Mouse (Mus musculus) embryonic fibroblast, embryonic 13.5 days (primary cell): ENCODE measurements around the gene Psmb4.

ENCODE experiments used
- CTCF ChIP-seq: IDR thresholded peaks from 2 replicates; pipeline ENCODE4 v1.5.1; 2011; ENCODE audit warnings: mild to moderate bottlenecking, control low read depth, low read length, moderate library complexity, borderline replicate concordance; ENCODE audit not compliant: insufficient read depth
- POLR2A ChIP-seq: IDR thresholded peaks from 2 replicates; pipeline ENCODE4 v1.6.1; 2011; ENCODE audit warnings: low read depth, mild to moderate bottlenecking, control low read depth, low read length, moderate library complexity

GRCm38 (mm10) chr3:94915903-94916741 lies 29.4 kb upstream of the Psmb4 start:
- TF ChIP-seq CTCF (no peak), POLR2A (no peak)
